Mouse (Mus musculus) neural tube, embryonic 14.5 days (tissue): ENCODE data around the gene H2afz. TPM values are rescaled to one million over a fixed set of nuclear protein-coding genes. Genes with fewer than 3 reads are reported as not detected.

Experiments used
- ATAC-seq: fragments of 200-750 bp; cut with Nextera tagmentation; 2 replicates; pipeline ENCODE4 v1.8.0; 2017; ENCODE audit warnings: low read depth, mild to moderate bottlenecking, moderate TSS enrichment, moderate library complexity
- H3K27ac ChIP-seq: fragments of 300-500 bp; sonication (generic); 2 replicates; pipeline ENCODE4 v1.5.1; 2014; ENCODE audit warnings: low read depth, mild to moderate bottlenecking, control low read depth, low read length, moderate library complexity, mixed read lengths
- H3K27me3 ChIP-seq: fragments of 300-500 bp; sonication (generic); 2 replicates; pipeline ENCODE4 v1.6.1; 2014; ENCODE audit warnings: low read length; ENCODE audit not compliant: control insufficient read depth, insufficient read depth
- H3K36me3 ChIP-seq: fragments of 300-500 bp; sonication (generic); 2 replicates; pipeline ENCODE4 v1.6.1; 2014; ENCODE audit warnings: low read length, mixed read lengths; ENCODE audit not compliant: control insufficient read depth, insufficient read depth
- H3K4me1 ChIP-seq: fragments of 300-500 bp; sonication (generic); 2 replicates; pipeline ENCODE4 v1.6.1; 2014; ENCODE audit warnings: low read length; ENCODE audit not compliant: control insufficient read depth, insufficient read depth
- H3K4me2 ChIP-seq: fragments of 300-500 bp; sonication (generic); 2 replicates; pipeline ENCODE4 v1.6.1; 2014; ENCODE audit warnings: mild to moderate bottlenecking, low read depth, low read length, control low read depth
- H3K4me3 ChIP-seq: fragments of 300-500 bp; sonication (generic); 2 replicates; pipeline ENCODE4 v1.5.1; 2014; ENCODE audit warnings: low read depth, low read length, control low read depth, mixed read lengths
- H3K9ac ChIP-seq: fragments of 300-500 bp; sonication (generic); replicated peaks from 2 replicates; pipeline ENCODE4 v1.6.1; 2014; ENCODE audit warnings: low read depth, mild to moderate bottlenecking, control low read depth, low read length, mixed read lengths
- H3K9me3 ChIP-seq: fragments of 300-500 bp; sonication (generic); 2 replicates; pipeline ENCODE4 v1.6.1; 2016; ENCODE audit warnings: low read length; ENCODE audit not compliant: control insufficient read depth
- WGBS: fragments of 180-500 bp; shearing (Covaris S2); extraction: QIAGEN DNeasy Blood & Tissue Kit; methylation state at CpG from one replicate; pipeline ENCODE4 v1.1.7; 2014; 5-methylcytosine and 5-hydroxymethylcytosine counted together
- polyA plus RNA-seq: library from polyadenylated mRNA; unstranded; fragments of >200 nt; fragmentation: Nextera tagmentation; extraction: Ambion mirVana; gene quantifications from 2 replicates; pipeline ENCODE4 v1.2.1, GENCODE M21; 2014

The H2afz gene
- polyA plus RNA-seq, 1 experiment from 2014 or later: 673 TPM

DNA sequence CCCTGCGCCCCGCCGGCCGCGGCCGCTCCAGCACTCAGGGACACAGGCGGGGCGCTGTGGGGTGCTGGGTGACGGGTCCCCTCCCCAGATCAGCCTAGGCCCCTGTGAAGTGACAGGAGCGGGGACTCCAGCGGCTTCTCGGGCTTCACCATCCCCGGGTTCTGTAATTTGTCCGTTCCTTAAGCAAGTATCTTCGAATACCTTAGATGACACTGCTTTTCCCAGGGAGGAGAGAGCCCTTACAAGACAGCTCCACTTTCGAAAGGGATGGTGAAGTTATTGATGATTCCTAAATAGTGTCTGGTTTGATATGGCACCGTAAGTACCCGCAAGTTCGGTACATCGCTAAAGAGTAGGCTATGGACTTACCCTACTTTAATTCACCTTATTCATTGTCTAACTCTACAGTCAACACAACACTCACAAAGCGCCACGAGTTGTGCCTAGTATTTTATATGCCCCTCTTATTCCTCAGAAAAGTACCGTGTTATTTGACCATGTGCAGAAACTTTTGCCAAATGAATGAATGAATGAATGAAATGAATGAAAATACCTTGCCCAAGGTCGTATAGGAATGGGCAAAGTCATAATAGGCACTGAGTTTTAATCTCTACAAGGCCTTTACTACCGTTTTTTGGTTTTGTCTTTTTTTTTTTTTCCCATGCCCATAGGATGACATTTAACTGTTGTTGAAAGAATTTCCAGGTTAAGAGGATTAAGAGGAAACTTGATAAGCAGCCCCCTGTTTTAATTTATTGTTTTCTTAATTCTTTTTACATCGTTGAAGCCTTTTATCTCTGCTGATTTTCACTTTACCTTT, 4.0 kb downstream of the H2afz start:
- Histone ChIP-seq H3K9me3 (no peaks in the 10 kb centered on the region), H3K4me1 (peaks cover 11% of the 10 kb centered on the region; the same call in 1 of the 2 replicates), H3K4me2 (peak overlapping the region; percentile 73), H3K36me3 (no peaks in the 10 kb centered on the region), H3K9ac (peak overlapping the region; percentile 96), H3K4me3 (peak overlapping the region; percentile 90), H3K27ac (peak overlapping the region; percentile 97), H3K27me3 (no peaks in the 10 kb centered on the region)
- WGBS: 4% methylated on average over 23 of the region's 26 CpGs
- 0 out of 2 replicates have a peak, but pooled peaks have one; percentile 0 for ATAC-seq

GRCm38 (mm10) chr3:137869395-137869794, 5.1 kb downstream of the H2afz start:
- Histone ChIP-seq H3K4me2 (no peak overlapping the region; the same call in 1 of the 2 replicates), H3K27me3 (no peaks in the 10 kb centered on the region), H3K27ac (no peak overlapping the region), H3K36me3 (no peaks in the 10 kb centered on the region), H3K9ac (no peak overlapping the region), H3K4me3 (no peak overlapping the region), H3K9me3 (no peaks in the 10 kb centered on the region), H3K4me1 (peaks cover 11% of the 10 kb centered on the region; the same call in 1 of the 2 replicates)
- ATAC-seq: no peak
- WGBS: 91% methylated on average over 9 of the region's 9 CpGs

DNA sequence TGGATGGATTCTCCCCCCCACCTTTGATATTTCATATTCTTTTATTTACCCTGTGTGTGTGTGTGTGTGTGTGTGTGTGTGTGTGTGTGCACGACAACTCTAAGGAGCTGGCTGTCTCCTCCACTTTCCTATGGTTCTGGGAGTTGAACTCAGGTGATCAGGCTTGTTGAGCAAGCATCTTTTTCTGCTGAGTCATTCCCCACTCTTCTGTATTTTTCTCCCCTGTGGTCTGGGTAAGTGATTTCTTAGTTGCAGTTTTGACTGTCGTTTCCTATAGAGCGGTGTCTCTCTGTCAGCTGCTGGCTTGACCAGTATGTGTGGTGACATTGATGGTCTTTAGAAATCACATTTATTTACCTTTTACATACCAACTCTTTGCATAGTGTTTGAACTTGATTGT, 15.0 kb downstream of the H2afz start:
- Histone ChIP-seq H3K9ac (no peak overlapping the region), H3K36me3 (no peaks in the 10 kb centered on the region), H3K4me2 (no peak overlapping the region), H3K27me3 (no peaks in the 10 kb centered on the region), H3K4me3 (no peak overlapping the region), H3K9me3 (no peaks in the 10 kb centered on the region), H3K4me1 (no peaks in the 10 kb centered on the region), H3K27ac (no peak overlapping the region)
- ATAC-seq: no peak
- WGBS: 92% methylated on average over 3 of the region's 3 CpGs

- H3K27me3 ChIP-seq: no peaks in the 10 kb centered on the region
- 81% methylated on average over 4 of the region's 4 CpGs for WGBS
Measured at GRCm38 (mm10) chr3:137880109-137880748, 15.9 kb downstream of the H2afz start.

GRCm38 (mm10) chr3:137881093-137881492, 16.8 kb downstream of the H2afz start:
- no peak for ATAC-seq
- 94% methylated on average over 5 of the region's 5 CpGs for WGBS
- H3K27ac ChIP-seq: no peak overlapping the region

More at GRCm38 (mm10) chr3:137880109-137880748, 15.9 kb downstream of the H2afz start:
- Histone ChIP-seq H3K4me3 (no peak overlapping the region), H3K4me1 (no peaks in the 10 kb centered on the region), H3K4me2 (no peak overlapping the region), H3K9ac (no peak overlapping the region), H3K9me3 (no peaks in the 10 kb centered on the region), H3K36me3 (no peaks in the 10 kb centered on the region), H3K27ac (no peak overlapping the region)
- no peak for ATAC-seq

DNA sequence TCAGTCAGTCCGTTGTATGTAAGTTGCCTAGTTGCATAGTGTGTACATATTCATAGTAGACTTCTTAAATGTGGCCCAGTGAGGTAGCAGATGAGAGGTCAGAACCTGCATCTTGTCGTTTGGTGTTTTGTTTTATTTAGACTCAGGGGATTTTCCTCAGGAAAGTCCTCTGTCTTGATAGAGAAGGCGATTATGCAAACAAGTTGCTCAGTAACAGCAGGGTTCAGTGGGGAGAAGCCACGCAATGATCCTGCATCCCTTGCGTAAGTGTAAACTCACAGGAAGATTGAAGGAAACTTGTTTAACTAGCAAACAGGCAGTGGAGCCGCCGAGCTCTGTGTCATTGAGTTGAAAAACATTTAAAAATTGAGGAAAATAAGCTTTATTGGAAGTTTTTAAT, 23.7 kb downstream of the H2afz start:
- H3K9me3 ChIP-seq: no peaks in the 10 kb centered on the region
- H3K36me3 ChIP-seq: no peaks in the 10 kb centered on the region
- ATAC-seq: no peak
- H3K27me3 ChIP-seq: no peaks in the 10 kb centered on the region
- no peak overlapping the region for H3K4me2 ChIP-seq
- H3K4me3 ChIP-seq: no peak overlapping the region
- no peak overlapping the region for H3K9ac ChIP-seq
- no peak overlapping the region for H3K27ac ChIP-seq
- H3K4me1 ChIP-seq: no peaks in the 10 kb centered on the region
- 72% methylated on average over 7 of the region's 7 CpGs for WGBS

More at GRCm38 (mm10) chr3:137881093-137881492, 16.8 kb downstream of the H2afz start:
- no peak overlapping the region for H3K4me2 ChIP-seq
- H3K4me3 ChIP-seq: no peak overlapping the region
- H3K27me3 ChIP-seq: no peaks in the 10 kb centered on the region
- no peaks in the 10 kb centered on the region for H3K9me3 ChIP-seq
- no peaks in the 10 kb centered on the region for H3K4me1 ChIP-seq
- H3K9ac ChIP-seq: no peak overlapping the region
- H3K36me3 ChIP-seq: no peaks in the 10 kb centered on the region

DNA sequence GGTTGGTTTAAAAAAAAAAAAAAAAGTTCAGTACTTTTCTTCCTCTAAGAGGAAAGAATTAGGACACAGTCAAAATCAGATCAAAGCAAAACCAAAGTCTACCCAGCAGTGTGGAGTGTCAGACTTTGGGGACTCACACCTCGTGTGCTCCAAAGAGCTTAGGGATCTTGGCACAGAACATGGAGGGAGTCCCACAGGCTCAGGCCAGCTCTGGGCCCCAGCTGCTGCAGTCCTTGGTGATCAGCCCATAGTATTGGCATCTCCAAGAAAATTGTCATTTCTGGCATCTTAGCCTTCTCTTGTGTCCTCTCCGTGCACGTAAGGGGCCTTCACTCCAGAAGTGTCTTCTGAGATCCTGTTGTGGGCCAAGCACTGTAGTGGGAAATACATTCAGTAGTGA, 26.8 kb downstream of the H2afz start:
- no peak overlapping the region for H3K4me2 ChIP-seq
- no peaks in the 10 kb centered on the region for H3K27me3 ChIP-seq
- H3K4me1 ChIP-seq: no peaks in the 10 kb centered on the region
- no peak overlapping the region for H3K4me3 ChIP-seq
- H3K9ac ChIP-seq: no peak overlapping the region
- H3K36me3 ChIP-seq: no peaks in the 10 kb centered on the region
- no peaks in the 10 kb centered on the region for H3K9me3 ChIP-seq
- 81% methylated on average over 3 of the region's 3 CpGs for whole genome bisulfite sequencing
- H3K27ac ChIP-seq: no peak overlapping the region
- no peak for ATAC-seq

DNA sequence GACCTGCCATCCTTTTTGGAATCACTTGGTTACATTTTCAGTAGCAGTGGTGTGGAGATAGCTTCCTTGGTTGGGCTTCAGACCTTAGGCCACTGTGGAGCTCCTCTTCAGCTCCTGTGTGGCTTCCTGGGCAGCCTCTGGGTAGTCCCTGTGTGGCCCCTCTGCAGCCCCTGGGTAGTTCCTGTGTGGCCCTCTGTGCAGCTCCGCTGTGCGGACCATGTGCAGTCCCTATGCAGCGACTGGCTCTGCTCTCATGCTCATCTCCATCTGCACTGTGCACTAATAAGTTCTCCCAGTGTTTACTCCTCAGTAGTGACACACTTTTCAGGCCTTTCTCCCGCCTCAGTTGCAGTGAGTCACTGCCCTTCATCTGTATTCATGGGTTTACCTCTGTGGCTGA, 27.8 kb downstream of the H2afz start:
- no peak for ATAC-seq

GRCm38 (mm10) chr3:137893789-137894188, 29.5 kb downstream of the H2afz start:
- Histone ChIP-seq H3K4me2 (no peak overlapping the region), H3K36me3 (no peaks in the 10 kb centered on the region), H3K4me1 (no peaks in the 10 kb centered on the region), H3K9me3 (no peaks in the 10 kb centered on the region), H3K9ac (no peak overlapping the region), H3K27ac (no peak overlapping the region), H3K27me3 (no peaks in the 10 kb centered on the region), H3K4me3 (no peak overlapping the region)
- no peak for ATAC-seq
- 91% methylated on average over 4 of the region's 4 CpGs for WGBS

More for the DNA sequence above, 27.8 kb downstream of the H2afz start:
- no peaks in the 10 kb centered on the region for H3K9me3 ChIP-seq
- H3K27ac ChIP-seq: no peak overlapping the region
- H3K4me1 ChIP-seq: no peaks in the 10 kb centered on the region
- H3K4me3 ChIP-seq: no peak overlapping the region
- 95% methylated on average over 4 of the region's 4 CpGs for WGBS
- H3K36me3 ChIP-seq: no peaks in the 10 kb centered on the region
- no peaks in the 10 kb centered on the region for H3K27me3 ChIP-seq
- no peak overlapping the region for H3K9ac ChIP-seq
- no peak overlapping the region for H3K4me2 ChIP-seq
